Mouse (Mus musculus) kidney, adult 2 months (tissue): ENCODE data around the gene Dop1a.
"Not testable (repeated sequence)": the region's sequence is repeated elsewhere in the genome, so short reads cannot be mapped to it uniquely, and the experiment has no call there.

ENCODE experiments used
- CTCF ChIP-seq: fragments of 200-500 bp; conservative IDR thresholded peaks from 2 replicates; pipeline ENCODE4 v1.5.1; 2011; ENCODE audit warnings: low read depth, mild to moderate bottlenecking, control low read depth, low read length, moderate library complexity, mixed read lengths; ENCODE audit not compliant: insufficient read depth, insufficient read length
- POLR2A ChIP-seq: fragments of 200-500 bp; IDR thresholded peaks from one replicate; pipeline ENCODE4 v1.6.1; 2011; ENCODE audit warnings: low read depth, low read length, control low read depth

- not testable (repeated sequence) for TF ChIP-seq CTCF, POLR2A
Measured at GRCm38 (mm10) chr9:86594357-86594767, 127.4 kb downstream of the Dop1a start.
